Mouse (Mus musculus) liver, embryonic 16.5 days (tissue): ENCODE measurements around the gene Hmg20b. TPM values are rescaled to one million over a fixed set of nuclear protein-coding genes. Genes with fewer than 3 reads are reported as not detected.

Experiments
- ATAC-seq: fragments of 200-750 bp; cut with Nextera tagmentation; 2 replicates; pipeline ENCODE4 v1.8.0; 2017; ENCODE audit warnings: low read depth, mild to moderate bottlenecking, moderate number of reproducible peaks, moderate library complexity
- H3K27ac ChIP-seq: fragments of 300-500 bp; sonication (generic); 2 replicates; pipeline ENCODE4 v1.5.1; 2014; ENCODE audit warnings: mild to moderate bottlenecking, low read length
- H3K27me3 ChIP-seq: fragments of 300-500 bp; sonication (generic); 2 replicates; pipeline ENCODE4 v1.6.1; 2014; ENCODE audit warnings: low read depth, low read length, mixed read lengths; ENCODE audit not compliant: control insufficient read depth, insufficient read depth
- H3K36me3 ChIP-seq: fragments of 300-500 bp; sonication (generic); 2 replicates; pipeline ENCODE4 v1.6.1; 2014; ENCODE audit warnings: mild to moderate bottlenecking; ENCODE audit not compliant: control insufficient read depth, insufficient read depth
- H3K4me1 ChIP-seq: fragments of 300-500 bp; sonication (generic); 2 replicates; pipeline ENCODE4 v1.6.1; 2014; ENCODE audit warnings: low read depth, low read length, mixed read lengths; ENCODE audit not compliant: control insufficient read depth
- H3K4me2 ChIP-seq: fragments of 300-500 bp; sonication (generic); 2 replicates; pipeline ENCODE4 v1.6.1; 2014; ENCODE audit warnings: low read depth, low read length, mixed read lengths
- H3K4me3 ChIP-seq: fragments of 300-500 bp; sonication (generic); 2 replicates; pipeline ENCODE4 v1.5.1; 2014; ENCODE audit warnings: low read depth, mild to moderate bottlenecking, low read length
- H3K9ac ChIP-seq: fragments of 300-500 bp; sonication (generic); 2 replicates; pipeline ENCODE4 v1.6.1; 2014; ENCODE audit warnings: low read depth, low read length
- H3K9me3 ChIP-seq: fragments of 300-500 bp; sonication (generic); replicated peaks from 2 replicates; pipeline ENCODE4 v1.6.1; 2016; ENCODE audit warnings: low read length; ENCODE audit not compliant: control insufficient read depth
- WGBS: fragments of 180-500 bp; shearing (Covaris S2); extraction: QIAGEN DNeasy Blood & Tissue Kit; methylation state at CpG from one replicate; pipeline ENCODE4 v1.1.7; 2014; ENCODE audit not compliant: insufficient replicate concordance; 5-methylcytosine and 5-hydroxymethylcytosine counted together
- polyA plus RNA-seq: library from polyadenylated mRNA; unstranded; fragments of >200 nt; fragmentation: Nextera tagmentation; extraction: Ambion mirVana; gene quantifications from 2 replicates; pipeline ENCODE4 v1.2.1, GENCODE M21; 2015

Gene Hmg20b
- polyA plus RNA-seq, 1 experiment from 2014 or later = 22.5 TPM

GRCm38 (mm10) chr10:81390678-81390965 lies 40.3 kb upstream of the Hmg20b start:
- WGBS = 79% methylated on average over 13 of the region's 13 CpGs
- no peak overlapping the region for H3K4me3 ChIP-seq

GRCm38 (mm10) chr10:81389801-81390677 lies 39.8 kb upstream of the Hmg20b start:
- Histone ChIP-seq H3K9ac (no peak overlapping the region), H3K27ac (no peak overlapping the region), H3K4me3 (no peak overlapping the region), H3K36me3 (peaks cover 26% of the 10 kb centered on the region), H3K4me1 (peaks cover 40% of the 10 kb centered on the region), H3K9me3 (no peaks in the 10 kb centered on the region), H3K4me2 (no peak overlapping the region), H3K27me3 (no peaks in the 10 kb centered on the region)
- peak; percentile 44 for ATAC-seq
- 55% methylated on average over 23 of the region's 23 CpGs for whole genome bisulfite sequencing

More at GRCm38 (mm10) chr10:81390678-81390965, 40.3 kb upstream of the Hmg20b start:
- Histone ChIP-seq H3K4me2 (no peak overlapping the region), H3K36me3 (peaks cover 26% of the 10 kb centered on the region), H3K4me1 (peaks cover 34% of the 10 kb centered on the region), H3K9ac (no peak overlapping the region), H3K27me3 (no peaks in the 10 kb centered on the region), H3K27ac (no peak overlapping the region), H3K9me3 (no peaks in the 10 kb centered on the region)
- no peak for ATAC-seq

- H3K36me3 ChIP-seq = peaks cover 26% of the 10 kb centered on the region
- H3K4me2 ChIP-seq = no peak overlapping the region
- no peaks in the 10 kb centered on the region for H3K9me3 ChIP-seq
- peaks cover 44% of the 10 kb centered on the region for H3K4me1 ChIP-seq
- no peak for ATAC-seq
- no peak overlapping the region for H3K4me3 ChIP-seq
- H3K9ac ChIP-seq = no peak overlapping the region
- 70% methylated on average over 3 of the region's 3 CpGs for WGBS
- peak overlapping the region; percentile 25; the same call in 1 of the 2 replicates for H3K27ac ChIP-seq
- H3K27me3 ChIP-seq = no peaks in the 10 kb centered on the region
Observed at GRCm38 (mm10) chr10:81389373-81389772, 39.1 kb upstream of the Hmg20b start.

- H3K4me2 ChIP-seq = no peak within 1 kb of the TSS
- peak within 1 kb of the TSS; percentile 25; the same call in 1 of the 2 replicates for H3K27ac ChIP-seq
- H3K4me3 ChIP-seq = no peak within 1 kb of the TSS
- H3K36me3 ChIP-seq = peaks cover 26% of the 10 kb centered on the region
- H3K27me3 ChIP-seq = no peaks in the 10 kb centered on the region
- no peak for ATAC-seq
- peaks cover 41% of the 10 kb centered on the region for H3K4me1 ChIP-seq
- H3K9ac ChIP-seq = no peak within 1 kb of the TSS
- 57% methylated on average over 5 of the region's 5 CpGs for WGBS
- no peaks in the 10 kb centered on the region for H3K9me3 ChIP-seq
Observed at GRCm38 (mm10) chr10:81388505-81389055, 38.3 kb upstream of the Hmg20b start, which contains the start of gene Gm48552. Gm48552 (plus strand) TSS chr10:81389005.

GRCm38 (mm10) chr10:81387716-81388115 lies 37.4 kb upstream of the Hmg20b start:
- 87% methylated on average over 20 of the region's 20 CpGs for WGBS
- Histone ChIP-seq H3K4me3 (no peak overlapping the region), H3K9me3 (no peaks in the 10 kb centered on the region), H3K4me1 (peaks cover 40% of the 10 kb centered on the region), H3K27ac (no peak overlapping the region), H3K36me3 (peaks cover 26% of the 10 kb centered on the region), H3K4me2 (no peak overlapping the region), H3K9ac (no peak overlapping the region), H3K27me3 (no peaks in the 10 kb centered on the region)
- ATAC-seq = no peak

- H3K27ac ChIP-seq = no peak overlapping the region
- no peaks in the 10 kb centered on the region for H3K9me3 ChIP-seq
- H3K36me3 ChIP-seq = peaks cover 26% of the 10 kb centered on the region
- peak overlapping the region; percentile 93 for H3K4me3 ChIP-seq
- H3K27me3 ChIP-seq = no peaks in the 10 kb centered on the region
- H3K9ac ChIP-seq = peak overlapping the region; percentile 86
- H3K4me2 ChIP-seq = peak overlapping the region; percentile 91
- ATAC-seq = no peak
- 67% methylated on average over 22 of the region's 22 CpGs for WGBS
- H3K4me1 ChIP-seq = peaks cover 54% of the 10 kb centered on the region
Observed at GRCm38 (mm10) chr10:81385603-81386306, 35.5 kb upstream of the Hmg20b start.

DNA sequence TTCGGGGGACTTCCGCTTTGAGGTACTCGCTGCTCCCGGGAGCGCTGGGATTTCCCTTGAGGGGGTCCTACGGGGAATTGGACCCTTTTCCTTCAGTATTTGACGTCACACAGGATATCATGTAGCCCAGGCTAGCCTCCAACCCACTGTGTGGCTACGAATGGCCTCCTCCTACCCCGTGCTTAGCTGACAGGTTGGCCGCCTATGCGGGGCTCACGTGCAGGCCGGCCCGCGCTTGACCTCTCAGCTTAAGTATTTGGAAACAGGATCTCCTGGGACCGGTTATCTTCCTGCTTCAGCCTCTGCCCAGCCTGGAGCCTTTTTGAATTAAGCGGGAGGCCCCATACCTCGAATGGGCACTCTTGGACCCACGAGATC lies 34.3 kb upstream of the Hmg20b start:
- Histone ChIP-seq H3K27me3 (no peaks in the 10 kb centered on the region), H3K9me3 (no peaks in the 10 kb centered on the region), H3K9ac (peak overlapping the region; percentile 86), H3K4me1 (peaks cover 60% of the 10 kb centered on the region), H3K36me3 (peaks cover 26% of the 10 kb centered on the region), H3K4me3 (peak overlapping the region; percentile 93), H3K4me2 (peak overlapping the region; percentile 91), H3K27ac (peak overlapping the region; percentile 100)
- no peak for ATAC-seq
- WGBS = under 1% methylated on average over 19 of the region's 19 CpGs

DNA sequence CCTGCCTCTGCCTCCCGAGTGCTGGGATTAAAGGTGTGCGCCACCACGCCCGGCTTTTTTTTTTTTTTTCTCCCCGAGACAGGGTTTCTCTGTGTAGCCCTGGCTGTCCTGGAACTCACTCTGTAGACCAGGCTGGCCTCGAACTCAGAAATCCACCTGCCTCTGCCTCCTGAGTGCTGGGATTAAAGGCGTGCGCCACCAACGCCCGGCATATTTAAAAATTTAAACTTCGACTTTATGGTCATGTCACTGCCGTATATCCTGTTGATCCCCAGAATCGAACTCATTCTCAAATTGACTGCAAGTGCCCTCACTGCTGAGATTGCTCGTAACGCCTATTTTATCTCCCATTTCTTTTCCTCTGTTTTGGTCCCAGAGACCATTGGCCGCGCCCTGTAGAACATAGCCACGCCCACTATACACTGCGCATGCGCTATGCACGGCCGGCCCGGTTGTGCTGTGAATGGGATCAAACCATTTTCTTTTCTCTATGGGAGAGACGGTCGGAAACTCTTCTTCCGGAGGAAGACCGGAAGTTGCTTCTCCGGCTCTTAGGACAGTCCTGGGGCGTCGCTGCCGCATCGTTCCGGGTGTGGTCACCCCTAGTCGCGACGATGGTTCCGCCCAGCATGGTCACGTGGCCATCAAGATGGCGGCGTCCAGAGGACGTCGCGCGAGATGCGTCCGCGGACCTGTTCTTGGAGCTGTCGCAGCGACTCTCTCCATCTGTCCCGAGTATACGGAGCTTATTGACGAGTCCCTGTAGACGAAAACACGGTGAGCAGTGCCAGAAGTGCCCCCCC lies 33.7 kb upstream of the Hmg20b start, which contains the start of the genes Dohh and Gm48551:
Dohh (plus strand) TSS at position 627 of the 803 bp plus-strand sequence.
Gm48551 (plus strand) TSS at position 665 of the 803 bp plus-strand sequence.
- Histone ChIP-seq H3K9me3 (no peaks in the 10 kb centered on the region), H3K27ac (peak within 1 kb of the TSS; percentile 100), H3K9ac (peak within 1 kb of the TSS; percentile 86), H3K4me1 (peaks cover 60% of the 10 kb centered on the region), H3K36me3 (peaks cover 26% of the 10 kb centered on the region), H3K4me3 (peak within 1 kb of the TSS; percentile 93), H3K27me3 (no peaks in the 10 kb centered on the region), H3K4me2 (peak within 1 kb of the TSS; percentile 91)
- WGBS = 3% methylated on average over 50 of the region's 54 CpGs
- peak; percentile 76 for ATAC-seq
